Mouse (Mus musculus): ENCODE data around the gene Ikzf4. TPM values are rescaled to one million over a fixed set of nuclear protein-coding genes. Genes with fewer than 3 reads are reported as not detected.
A peak's percentile ranks its signal among the peaks of the same experiment; 100 is the strongest.

Ikzf4 gene
- total and polyA plus RNA-seq, 3 experiments: 0.88 to 1.8 (median 0.97) TPM

DNA sequence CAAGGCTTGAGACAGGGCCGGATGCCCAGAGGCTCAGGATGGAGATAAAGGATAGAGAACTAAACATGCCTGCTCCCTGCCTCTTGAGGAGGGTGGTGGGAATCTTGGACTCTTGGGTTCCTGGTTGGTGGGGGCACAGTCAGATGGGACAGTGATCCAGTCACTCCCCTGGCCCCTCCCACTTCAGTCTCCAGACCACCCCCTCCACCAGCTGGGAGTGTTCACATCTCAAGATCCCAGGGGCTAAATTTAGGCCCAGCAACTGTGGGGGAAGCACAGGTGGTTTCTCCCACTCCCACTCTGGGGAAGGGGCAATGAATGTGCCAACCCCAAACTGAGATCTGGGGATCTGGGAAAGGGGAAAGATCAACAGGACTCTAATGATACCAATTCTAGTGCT, 57.7 kb downstream of the Ikzf4 start:
- Histone ChIP-seq H3K27ac (no peak overlapping the region), H3K79me2 (replicated peaks; ENCODE audit: control insufficient read depth, insufficient read depth, low read length) (no peaks in the 10 kb centered on the region), H3K27me3 (ENCODE audit: control insufficient read depth, insufficient read depth, low read length) (no peaks in the 10 kb centered on the region), H3K9ac (ENCODE audit: low read depth, low read length) (no peak overlapping the region), H3K4me1 (ENCODE audit: control insufficient read depth, insufficient read depth, low read length) (no peaks in the 10 kb centered on the region), H3K36me3 (ENCODE audit: control insufficient read depth, insufficient read depth, low read length) (no peaks in the 10 kb centered on the region), H3K4me3 (no peak overlapping the region)
- TF ChIP-seq EP300 (IDR thresholded peaks at IDR 0.05; ENCODE audit: insufficient read depth, low read depth, low read length) (no peak), POLR2A (IDR thresholded peaks at IDR 0.05; ENCODE audit: insufficient read depth, low read depth, low read length) (no peak), CTCF (IDR thresholded peaks at IDR 0.05) (no peak)
- no peak for DNase-seq
- 52% methylated on average over 1 of the region's 1 CpGs for WGBS
- intact Hi-C loops (cut with DNase I): no loop called here

GRCm38 (mm10) chr10:128587697-128588096, 58.1 kb downstream of the Ikzf4 start:
- DNase-seq: no peak
- Histone ChIP-seq H3K36me3 (ENCODE audit: control insufficient read depth, insufficient read depth, low read length) (no peaks in the 10 kb centered on the region), H3K4me1 (ENCODE audit: control insufficient read depth, insufficient read depth, low read length) (no peaks in the 10 kb centered on the region), H3K4me3 (no peak overlapping the region), H3K79me2 (replicated peaks; ENCODE audit: control insufficient read depth, insufficient read depth, low read length) (no peaks in the 10 kb centered on the region), H3K9ac (ENCODE audit: low read depth, low read length) (no peak overlapping the region), H3K27me3 (ENCODE audit: control insufficient read depth, insufficient read depth, low read length) (no peaks in the 10 kb centered on the region), H3K27ac (no peak overlapping the region)
- intact Hi-C loops (cut with DNase I): no loop called here
- TF ChIP-seq POLR2A (IDR thresholded peaks at IDR 0.05; ENCODE audit: insufficient read depth, low read depth, low read length) (no peak), EP300 (IDR thresholded peaks at IDR 0.05; ENCODE audit: insufficient read depth, low read depth, low read length) (no peak), CTCF (IDR thresholded peaks at IDR 0.05) (no peak)
- WGBS: 64% methylated on average over 8 of the region's 8 CpGs

- H3K36me3 ChIP-seq (ENCODE audit: control insufficient read depth, insufficient read depth, low read length): no peaks in the 10 kb centered on the region
- intact Hi-C loops (cut with DNase I): no loop called here
- TF ChIP-seq CTCF (IDR thresholded peaks at IDR 0.05): no peak
- no peak for TF ChIP-seq EP300 (IDR thresholded peaks at IDR 0.05; ENCODE audit: insufficient read depth, low read depth, low read length)
- TF ChIP-seq POLR2A (IDR thresholded peaks at IDR 0.05; ENCODE audit: insufficient read depth, low read depth, low read length): no peak
- no peaks in the 10 kb centered on the region for H3K79me2 ChIP-seq (replicated peaks; ENCODE audit: control insufficient read depth, insufficient read depth, low read length)
- H3K4me1 ChIP-seq (ENCODE audit: control insufficient read depth, insufficient read depth, low read length): no peaks in the 10 kb centered on the region
- no peak overlapping the region for H3K4me3 ChIP-seq
- H3K27me3 ChIP-seq (ENCODE audit: control insufficient read depth, insufficient read depth, low read length): no peaks in the 10 kb centered on the region
- H3K9ac ChIP-seq (ENCODE audit: low read depth, low read length): no peak overlapping the region
- DNase-seq: no peak
- 68% methylated on average over 4 of the region's 4 CpGs for WGBS
- no peak overlapping the region for H3K27ac ChIP-seq
Measured at GRCm38 (mm10) chr10:128587120-128587519, 58.7 kb downstream of the Ikzf4 start.

GRCm38 (mm10) chr10:128586546-128586945, 59.2 kb downstream of the Ikzf4 start:
- TF ChIP-seq POLR2A (IDR thresholded peaks at IDR 0.05; ENCODE audit: insufficient read depth, low read depth, low read length) (no peak), EP300 (IDR thresholded peaks at IDR 0.05; ENCODE audit: insufficient read depth, low read depth, low read length) (no peak), CTCF (IDR thresholded peaks at IDR 0.05) (no peak)
- WGBS: 30% methylated on average over 1 of the region's 1 CpGs
- Histone ChIP-seq H3K4me1 (ENCODE audit: control insufficient read depth, insufficient read depth, low read length) (no peaks in the 10 kb centered on the region), H3K79me2 (replicated peaks; ENCODE audit: control insufficient read depth, insufficient read depth, low read length) (no peaks in the 10 kb centered on the region), H3K27ac (no peak overlapping the region), H3K9ac (ENCODE audit: low read depth, low read length) (no peak overlapping the region), H3K4me3 (no peak overlapping the region), H3K27me3 (ENCODE audit: control insufficient read depth, insufficient read depth, low read length) (no peaks in the 10 kb centered on the region), H3K36me3 (ENCODE audit: control insufficient read depth, insufficient read depth, low read length) (no peaks in the 10 kb centered on the region)
- intact Hi-C loops (cut with DNase I): no loop called here
- no peak for DNase-seq

DNA sequence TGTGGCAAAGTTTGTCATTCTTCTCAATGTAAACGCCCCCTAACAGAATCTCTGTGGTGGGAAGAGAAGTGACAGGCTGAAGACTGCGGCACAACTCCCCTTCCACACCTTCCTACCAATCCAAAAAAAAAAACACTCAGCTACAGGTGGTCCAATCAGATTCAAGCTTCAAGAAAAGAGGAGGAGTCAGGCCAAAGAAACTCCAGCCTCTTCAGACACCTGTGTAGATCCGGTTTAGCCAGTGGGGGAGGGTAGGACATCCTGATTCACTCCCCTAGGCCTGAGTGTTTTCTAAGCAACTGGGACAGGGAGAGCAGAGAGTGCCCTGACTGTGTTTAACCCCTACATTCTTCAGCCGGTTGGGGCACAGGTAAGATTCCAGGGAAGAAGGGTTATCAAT, 61.4 kb downstream of the Ikzf4 start:
- no peak for DNase-seq
- no peaks in the 10 kb centered on the region for H3K36me3 ChIP-seq (ENCODE audit: control insufficient read depth, insufficient read depth, low read length)
- WGBS: 39% methylated on average over 4 of the region's 4 CpGs
- TF ChIP-seq CTCF (IDR thresholded peaks at IDR 0.05): no peak
- no peak for TF ChIP-seq POLR2A (IDR thresholded peaks at IDR 0.05; ENCODE audit: insufficient read depth, low read depth, low read length)
- TF ChIP-seq EP300 (IDR thresholded peaks at IDR 0.05; ENCODE audit: insufficient read depth, low read depth, low read length): no peak
- no peak overlapping the region for H3K27ac ChIP-seq
- H3K9ac ChIP-seq (ENCODE audit: low read depth, low read length): no peak overlapping the region
- H3K79me2 ChIP-seq (replicated peaks; ENCODE audit: control insufficient read depth, insufficient read depth, low read length): no peaks in the 10 kb centered on the region
- intact Hi-C loops (cut with DNase I): no loop called here
- no peak overlapping the region for H3K4me3 ChIP-seq
- H3K27me3 ChIP-seq (ENCODE audit: control insufficient read depth, insufficient read depth, low read length): no peaks in the 10 kb centered on the region
- no peaks in the 10 kb centered on the region for H3K4me1 ChIP-seq (ENCODE audit: control insufficient read depth, insufficient read depth, low read length)

GRCm38 (mm10) chr10:128583644-128584043, 62.1 kb downstream of the Ikzf4 start:
- Histone ChIP-seq H3K27ac (peak overlapping the region; percentile 85), H3K36me3 (ENCODE audit: control insufficient read depth, insufficient read depth, low read length) (no peaks in the 10 kb centered on the region), H3K79me2 (replicated peaks; ENCODE audit: control insufficient read depth, insufficient read depth, low read length) (no peaks in the 10 kb centered on the region), H3K9ac (ENCODE audit: low read depth, low read length) (peak overlapping the region; percentile 67; the same call in 1 of the 2 replicates), H3K4me1 (ENCODE audit: control insufficient read depth, insufficient read depth, low read length) (no peaks in the 10 kb centered on the region), H3K27me3 (ENCODE audit: control insufficient read depth, insufficient read depth, low read length) (no peaks in the 10 kb centered on the region), H3K4me3 (peak overlapping the region; percentile 38)
- DNase-seq: peak; percentile 58 to 83
- intact Hi-C loops (cut with DNase I): no loop called here
- WGBS: 8% methylated on average over 7 of the region's 7 CpGs
- peak; percentile 80 for TF ChIP-seq POLR2A (IDR thresholded peaks at IDR 0.05; ENCODE audit: insufficient read depth, low read depth, low read length)
- 0 out of 2 replicates have a peak, but pooled peaks have one; percentile 30 for TF ChIP-seq EP300 (IDR thresholded peaks at IDR 0.05; ENCODE audit: insufficient read depth, low read depth, low read length)
- TF ChIP-seq CTCF (IDR thresholded peaks at IDR 0.05): no peak

Small RNA genes within 50 kb of the gene (microRNA-seq; reads per million reads assigned to microRNA genes)
- 0 reads per million in 2 experiments for gene Mir6917

Other genes starting within 250 kb of the Ikzf4 start
- gene Slc39a5, start 244.8 kb downstream of the Ikzf4 start, total RNA-seq (2021): not detected
- gene Slc39a5, start 244.8 kb downstream of the Ikzf4 start, polyA plus RNA-seq (2012; rRNA removed): not detected in 2 replicates
- 10 to 100 TPM; 45.2 to 48.2 TPM for gene Nabp2, start 234.5 kb downstream of the Ikzf4 start, total RNA-seq (2021)
- gene Nabp2, start 234.5 kb downstream of the Ikzf4 start, polyA plus RNA-seq (2012; rRNA removed): 25.0 and 25.1 TPM in 2 replicates
- gene Rnf41, start 234.3 kb downstream of the Ikzf4 start, total RNA-seq (2021): 10 to 100 TPM; 15.8 to 16.9 TPM
- 12.5 and 17.8 TPM in 2 replicates for gene Rnf41, start 234.3 kb downstream of the Ikzf4 start, polyA plus RNA-seq (2012; rRNA removed)
- 10 to 100 TPM; 75.5 to 77.6 TPM for gene Smarcc2, start 186.7 kb downstream of the Ikzf4 start, total RNA-seq (2021)
- 49.1 and 61.1 TPM in 2 replicates for gene Smarcc2, start 186.7 kb downstream of the Ikzf4 start, polyA plus RNA-seq (2012; rRNA removed)
- 100 to 1,000 TPM; 242 to 302 TPM for gene Myl6, start 151.8 kb downstream of the Ikzf4 start, total RNA-seq (2021)
- gene Myl6, start 151.8 kb downstream of the Ikzf4 start, polyA plus RNA-seq (2012; rRNA removed): 379 and 468 TPM in 2 replicates
- gene Myl6b, start 147.3 kb downstream of the Ikzf4 start, total RNA-seq (2021): 1 to 10 TPM; 3.5 to 3.8 TPM
- 2.9 and 4.1 TPM in 2 replicates for gene Myl6b, start 147.3 kb downstream of the Ikzf4 start, polyA plus RNA-seq (2012; rRNA removed)
- gene Esyt1, start 120.1 kb downstream of the Ikzf4 start, total RNA-seq (2021): 10 to 100 TPM; 16.4 to 17.9 TPM
- gene Esyt1, start 120.1 kb downstream of the Ikzf4 start, polyA plus RNA-seq (2012; rRNA removed): 23.6 and 24.7 TPM in 2 replicates
- 1 to 10 TPM; 7.5 to 7.6 TPM for gene Zc3h10, start 98.2 kb downstream of the Ikzf4 start, total RNA-seq (2021)
- 6.6 and 6.8 TPM in 2 replicates for gene Zc3h10, start 98.2 kb downstream of the Ikzf4 start, polyA plus RNA-seq (2012; rRNA removed)
- 1,000 to 10,000 TPM; 1,453 to 1,598 TPM for gene Rpl41, start 96.7 kb downstream of the Ikzf4 start, total RNA-seq (2021)
- 853 and 867 TPM in 2 replicates for gene Rpl41, start 96.7 kb downstream of the Ikzf4 start, polyA plus RNA-seq (2012; rRNA removed)
- gene Pa2g4, start 80.0 kb downstream of the Ikzf4 start, total RNA-seq (2021): 10 to 100 TPM; 39.4 to 44.2 TPM
- 19.5 and 35.6 TPM in 2 replicates for gene Pa2g4, start 80.0 kb downstream of the Ikzf4 start, polyA plus RNA-seq (2012; rRNA removed)
- 1 to 10 TPM; 6.3 to 8.2 TPM for gene Erbb3, start 56.3 kb downstream of the Ikzf4 start, total RNA-seq (2021)
- 5.5 and 7.7 TPM in 2 replicates for gene Erbb3, start 56.3 kb downstream of the Ikzf4 start, polyA plus RNA-seq (2012; rRNA removed)
- gene Rps26, start 19.2 kb downstream of the Ikzf4 start, total RNA-seq (2021): 100 to 1,000 TPM; 229 to 279 TPM
- 315 and 337 TPM in 2 replicates for gene Rps26, start 19.2 kb downstream of the Ikzf4 start, polyA plus RNA-seq (2012; rRNA removed)
- gene Suox, start 28.1 kb upstream of the Ikzf4 start, total RNA-seq (2021): 10 to 100 TPM; 25.6 to 26.6 TPM
- gene Suox, start 28.1 kb upstream of the Ikzf4 start, polyA plus RNA-seq (2012; rRNA removed): 21.8 and 37.9 TPM in 2 replicates
- gene Rab5b, start 50.3 kb upstream of the Ikzf4 start, total RNA-seq (2021): 10 to 100 TPM; 72.8 to 80.0 TPM
- gene Rab5b, start 50.3 kb upstream of the Ikzf4 start, polyA plus RNA-seq (2012; rRNA removed): 68.9 and 111 TPM in 2 replicates
- under 1 TPM; 0.43 to 0.50 TPM for gene Pmel, start 58.2 kb upstream of the Ikzf4 start, total RNA-seq (2021)
- gene Pmel, start 58.2 kb upstream of the Ikzf4 start, polyA plus RNA-seq (2012; rRNA removed): 0.59 and 0.66 TPM in 2 replicates
- gene Cdk2, start 59.0 kb upstream of the Ikzf4 start, total RNA-seq (2021): 10 to 100 TPM in 1 of 2 experiments, 1 to 10 TPM in 1; 8.5 to 10.9 TPM
- gene Cdk2, start 59.0 kb upstream of the Ikzf4 start, polyA plus RNA-seq (2012; rRNA removed): 10.0 and 17.5 TPM in 2 replicates
- 10 to 100 TPM; 11.2 to 12.6 TPM for gene Dgka, start 98.9 kb upstream of the Ikzf4 start, total RNA-seq (2021)
- gene Dgka, start 98.9 kb upstream of the Ikzf4 start, polyA plus RNA-seq (2012; rRNA removed): 17.5 and 20.3 TPM in 2 replicates
- gene Pym1, start 101.9 kb upstream of the Ikzf4 start, total RNA-seq (2021): 1 to 10 TPM; 8.6 to 9.4 TPM
- 7.9 and 10.8 TPM in 2 replicates for gene Pym1, start 101.9 kb upstream of the Ikzf4 start, polyA plus RNA-seq (2012; rRNA removed)
- gene Mmp19, start 144.9 kb upstream of the Ikzf4 start, total RNA-seq (2021): 1 to 10 TPM; 2.8 to 4.4 TPM
- gene Mmp19, start 144.9 kb upstream of the Ikzf4 start, polyA plus RNA-seq (2012; rRNA removed): 3.1 and 4.4 TPM in 2 replicates
- 10 to 100 TPM; 34.1 to 36.4 TPM for gene Dnajc14, start 158.1 kb upstream of the Ikzf4 start, total RNA-seq (2021)
- gene Dnajc14, start 158.1 kb upstream of the Ikzf4 start, polyA plus RNA-seq (2012; rRNA removed): 8.4 and 11.3 TPM in 2 replicates
- gene Tmem198b, start 158.4 kb upstream of the Ikzf4 start, total RNA-seq (2021): 1 to 10 TPM; 4.7 to 5.4 TPM
- gene Tmem198b, start 158.4 kb upstream of the Ikzf4 start, polyA plus RNA-seq (2012; rRNA removed): 11.2 and 11.9 TPM in 2 replicates
- gene Sarnp, start 171.3 kb upstream of the Ikzf4 start, total RNA-seq (2021): 10 to 100 TPM; 37.2 to 43.4 TPM
- 14.3 and 25.5 TPM in 2 replicates for gene Sarnp, start 171.3 kb upstream of the Ikzf4 start, polyA plus RNA-seq (2012; rRNA removed)
- 1 to 10 TPM; 7.8 to 8.1 TPM for gene Ormdl2, start 175.7 kb upstream of the Ikzf4 start, total RNA-seq (2021)
- 15.3 and 23.3 TPM in 2 replicates for gene Ormdl2, start 175.7 kb upstream of the Ikzf4 start, polyA plus RNA-seq (2012; rRNA removed)
- 1 to 10 TPM; 2.0 to 2.5 TPM for gene Gdf11, start 245.7 kb upstream of the Ikzf4 start, total RNA-seq (2021)
- gene Gdf11, start 245.7 kb upstream of the Ikzf4 start, polyA plus RNA-seq (2012; rRNA removed): 0.78 and 1.1 TPM in 2 replicates

Measured in heart, adult 2 months (tissue).